Mouse (Mus musculus) midbrain, embryonic 11.5 days (tissue): ENCODE measurements around the gene Bhlha15. TPM values are rescaled to one million over a fixed set of nuclear protein-coding genes. Genes with fewer than 3 reads are reported as not detected.

Experiments
- ATAC-seq: fragments of 200-750 bp; cut with Nextera tagmentation; 2 replicates; pipeline ENCODE4 v1.8.0; 2017; ENCODE audit warnings: moderate TSS enrichment, moderate library complexity; ENCODE audit not compliant: low FRiP score
- DNase-seq: peaks from one replicate; pipeline ENCODE4 v3.0.0; 2015; ENCODE audit warnings: low spot score; ENCODE audit errors: missing footprints
- H3K27ac ChIP-seq: fragments of 300-500 bp; sonication (generic); 2 replicates; pipeline ENCODE4 v1.5.1; 2014; ENCODE audit warnings: low read depth, low read length
- H3K27me3 ChIP-seq: fragments of 300-500 bp; sonication (generic); 2 replicates; pipeline ENCODE4 v1.6.1; 2014; ENCODE audit warnings: mild to moderate bottlenecking, low read length, moderate library complexity, mixed read lengths; ENCODE audit not compliant: control insufficient read depth, insufficient read depth
- H3K36me3 ChIP-seq: fragments of 300-500 bp; sonication (generic); 2 replicates; pipeline ENCODE4 v1.6.1; 2014; ENCODE audit warnings: mild to moderate bottlenecking, low read length, moderate library complexity, mixed read lengths; ENCODE audit not compliant: control insufficient read depth, insufficient read depth
- H3K4me1 ChIP-seq: fragments of 300-500 bp; sonication (generic); 2 replicates; pipeline ENCODE4 v1.6.1; 2014; ENCODE audit warnings: low read length; ENCODE audit not compliant: control insufficient read depth, insufficient read depth
- H3K4me2 ChIP-seq: fragments of 300-500 bp; sonication (generic); 2 replicates; pipeline ENCODE4 v1.6.1; 2014; ENCODE audit warnings: mild to moderate bottlenecking, moderate library complexity
- H3K4me3 ChIP-seq: fragments of 300-500 bp; sonication (generic); 2 replicates; pipeline ENCODE4 v1.5.1; 2014; ENCODE audit warnings: low read depth, low read length
- H3K9ac ChIP-seq: fragments of 300-500 bp; sonication (generic); 2 replicates; pipeline ENCODE4 v1.6.1; 2014; ENCODE audit warnings: low read length
- H3K9me3 ChIP-seq: fragments of 300-500 bp; sonication (generic); 2 replicates; pipeline ENCODE4 v1.6.1; 2016; ENCODE audit warnings: low read length; ENCODE audit not compliant: control insufficient read depth
- WGBS: fragments of 180-500 bp; shearing (Covaris S2); extraction: QIAGEN DNeasy Blood & Tissue Kit; methylation state at CpG from one replicate; pipeline ENCODE4 v1.1.7; 2014; 5-methylcytosine and 5-hydroxymethylcytosine counted together
- polyA plus RNA-seq: library from polyadenylated mRNA; unstranded; fragments of >200 nt; fragmentation: Nextera tagmentation; extraction: Ambion mirVana; gene quantifications from 2 replicates; pipeline ENCODE4 v1.2.1, GENCODE M21; 2014

Bhlha15 gene
- polyA plus RNA-seq, 1 experiment from 2014 or later: not detected

DNA sequence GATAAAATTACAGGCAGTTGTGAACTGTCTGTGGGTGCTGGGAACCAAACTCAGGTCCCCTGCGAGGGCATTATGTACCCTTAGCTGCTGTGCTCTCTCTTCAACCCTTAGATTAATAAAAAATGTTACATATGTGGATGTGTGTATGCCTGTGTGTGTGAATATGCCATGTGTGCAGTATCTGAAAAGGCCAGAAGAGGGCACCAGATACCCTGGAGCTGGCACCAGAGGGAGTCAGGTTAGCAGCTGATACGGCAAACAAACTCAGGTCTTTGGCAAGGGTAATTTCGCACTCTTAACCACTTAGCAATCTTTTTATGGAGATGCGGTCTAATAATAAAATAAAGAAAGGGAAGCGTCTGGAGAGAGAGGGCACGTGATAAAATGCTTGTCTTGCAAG, 12.3 kb downstream of the Bhlha15 start:
- no peak for ATAC-seq
- Histone ChIP-seq H3K4me3 (no peak overlapping the region), H3K4me2 (no peak overlapping the region), H3K27ac (no peak overlapping the region), H3K4me1 (no peaks in the 10 kb centered on the region), H3K9me3 (no peaks in the 10 kb centered on the region), H3K9ac (no peak overlapping the region), H3K36me3 (peaks cover 3% of the 10 kb centered on the region; the same call in 1 of the 2 replicates), H3K27me3 (no peaks in the 10 kb centered on the region)
- no peak for DNase-seq
- 93% methylated on average over 6 of the region's 6 CpGs for WGBS

DNA sequence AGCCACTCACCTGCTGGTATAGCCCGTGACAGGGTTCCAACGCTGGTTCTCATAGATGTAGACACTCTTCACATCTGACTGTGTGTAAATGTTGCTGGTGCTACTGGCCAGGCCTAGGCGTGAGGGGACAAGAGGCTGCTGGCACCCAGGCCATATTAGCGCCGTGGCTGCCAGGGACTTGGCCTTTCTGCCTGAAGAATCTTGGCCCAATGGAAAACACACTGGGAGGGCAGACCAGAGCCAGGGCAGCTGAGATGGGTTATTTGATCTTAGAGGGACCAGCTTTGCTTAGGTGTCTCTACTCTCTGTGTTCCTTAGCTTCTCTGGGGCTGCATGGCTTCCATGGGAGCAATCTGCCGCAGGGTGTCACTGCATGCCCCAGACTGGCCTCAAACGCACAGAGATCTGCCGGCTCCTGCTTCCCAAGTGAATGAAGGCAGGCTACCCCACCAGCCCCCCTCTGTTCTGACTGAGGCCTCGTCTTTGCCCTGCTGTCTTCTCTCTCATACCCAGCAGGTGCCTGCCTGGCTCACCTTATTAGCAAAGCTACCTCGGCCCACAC, 13.4 kb downstream of the Bhlha15 start:
- Histone ChIP-seq H3K9ac (no peak overlapping the region), H3K4me3 (no peak overlapping the region), H3K27me3 (no peaks in the 10 kb centered on the region), H3K9me3 (no peaks in the 10 kb centered on the region), H3K4me2 (no peak overlapping the region), H3K4me1 (no peaks in the 10 kb centered on the region), H3K36me3 (peaks cover 3% of the 10 kb centered on the region; the same call in 1 of the 2 replicates), H3K27ac (no peak overlapping the region)
- no peak for DNase-seq
- ATAC-seq: no peak
- WGBS: 89% methylated on average over 10 of the region's 10 CpGs

GRCm38 (mm10) chr5:144204303-144204702, 14.2 kb downstream of the Bhlha15 start:
- WGBS: 86% methylated on average over 12 of the region's 12 CpGs
- H3K9ac ChIP-seq: no peak overlapping the region
- H3K27me3 ChIP-seq: no peaks in the 10 kb centered on the region
- H3K9me3 ChIP-seq: no peaks in the 10 kb centered on the region
- no peak overlapping the region for H3K4me2 ChIP-seq
- H3K27ac ChIP-seq: no peak overlapping the region
- no peaks in the 10 kb centered on the region for H3K4me1 ChIP-seq
- H3K36me3 ChIP-seq: peaks cover 3% of the 10 kb centered on the region; the same call in 1 of the 2 replicates
- no peak overlapping the region for H3K4me3 ChIP-seq
- DNase-seq: no peak
- no peak for ATAC-seq

DNA sequence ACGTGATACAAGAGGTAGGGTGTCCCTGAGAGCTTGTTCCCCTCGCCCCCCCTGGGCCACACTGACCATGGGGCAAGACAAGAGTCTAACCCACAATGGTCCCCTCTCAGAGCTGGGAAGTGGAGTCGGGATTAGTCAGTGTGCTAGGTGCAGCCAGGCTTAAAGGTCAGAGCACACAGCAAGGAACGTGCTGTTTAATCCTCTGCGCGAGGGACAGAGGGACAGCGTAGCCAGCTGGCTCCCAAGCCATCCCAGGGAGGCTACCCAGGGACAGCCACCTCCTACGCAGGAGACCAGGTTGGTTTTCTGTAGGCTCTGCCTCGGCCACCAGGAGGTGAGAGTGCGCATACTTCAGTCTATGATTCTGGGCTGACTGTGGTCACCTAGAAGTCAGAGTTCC, 14.8 kb downstream of the Bhlha15 start:
- Histone ChIP-seq H3K9me3 (no peaks in the 10 kb centered on the region), H3K27me3 (no peaks in the 10 kb centered on the region), H3K36me3 (peaks cover 3% of the 10 kb centered on the region; the same call in 1 of the 2 replicates), H3K27ac (no peak overlapping the region), H3K4me3 (no peak overlapping the region), H3K4me2 (no peak overlapping the region), H3K4me1 (no peaks in the 10 kb centered on the region), H3K9ac (no peak overlapping the region)
- 50% methylated on average over 10 of the region's 10 CpGs for WGBS
- ATAC-seq: no peak
- no peak for DNase-seq

DNA sequence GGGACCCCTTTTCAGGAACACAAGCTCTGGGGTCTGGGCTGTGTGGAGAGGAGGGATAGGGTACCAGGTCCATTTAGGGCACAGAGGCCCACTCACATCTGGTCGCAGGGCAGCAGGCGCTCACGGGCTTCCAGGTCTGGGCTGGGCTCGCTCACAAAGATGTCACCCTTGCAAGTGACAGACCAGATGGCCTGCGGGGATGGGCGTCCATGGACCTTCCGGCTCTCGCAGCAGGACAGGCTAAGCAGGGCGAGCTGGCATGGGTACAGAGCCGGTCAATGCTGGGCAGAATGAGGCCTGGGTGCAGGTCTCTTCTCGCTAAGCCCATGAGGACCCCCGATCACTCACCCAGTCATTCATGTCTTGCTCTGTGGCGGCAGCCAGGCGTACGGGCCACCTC, 16.0 kb downstream of the Bhlha15 start:
- ATAC-seq: no peak
- no peak overlapping the region for H3K27ac ChIP-seq
- no peak overlapping the region for H3K4me3 ChIP-seq
- no peak overlapping the region for H3K9ac ChIP-seq
- no peaks in the 10 kb centered on the region for H3K4me1 ChIP-seq
- 94% methylated on average over 15 of the region's 15 CpGs for WGBS
- H3K4me2 ChIP-seq: no peak overlapping the region
- DNase-seq: no peak
- H3K36me3 ChIP-seq: peaks cover 3% of the 10 kb centered on the region; the same call in 1 of the 2 replicates
- no peaks in the 10 kb centered on the region for H3K9me3 ChIP-seq
- H3K27me3 ChIP-seq: no peaks in the 10 kb centered on the region

DNA sequence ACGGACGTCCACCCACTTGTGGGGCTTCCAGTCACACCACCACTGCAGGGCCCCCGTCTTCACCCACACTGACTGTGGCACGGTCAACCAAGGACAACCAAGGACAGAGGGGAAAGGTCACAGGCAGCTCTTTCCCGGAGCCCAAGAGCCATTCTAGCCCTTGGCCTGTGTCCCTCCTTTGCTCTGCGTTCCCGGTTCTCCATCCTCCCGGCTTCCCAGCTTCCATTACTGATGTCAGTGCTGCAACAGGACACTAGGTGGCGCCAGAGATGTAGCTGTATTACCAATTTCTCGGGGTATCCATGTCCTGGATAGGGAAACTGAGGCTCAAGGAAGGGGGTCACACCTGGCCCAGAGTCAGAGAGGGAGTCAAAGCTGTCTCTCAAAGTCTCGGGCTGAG, 17.4 kb downstream of the Bhlha15 start:
- DNase-seq (peak; percentile 91), ATAC-seq (peak; percentile 38; the same call in 1 of the 2 replicates)
- Histone ChIP-seq H3K36me3 (peaks cover under 1% of the 10 kb centered on the region; the same call in 1 of the 2 replicates), H3K9ac (no peak overlapping the region), H3K9me3 (no peaks in the 10 kb centered on the region), H3K4me2 (no peak overlapping the region), H3K27me3 (no peaks in the 10 kb centered on the region), H3K4me1 (no peaks in the 10 kb centered on the region), H3K4me3 (no peak overlapping the region), H3K27ac (no peak overlapping the region)
- WGBS: 45% methylated on average over 11 of the region's 11 CpGs

GRCm38 (mm10) chr5:144214453-144214852, 24.4 kb downstream of the Bhlha15 start:
- no peak overlapping the region for H3K4me3 ChIP-seq
- H3K4me2 ChIP-seq: no peak overlapping the region
- H3K9ac ChIP-seq: no peak overlapping the region
- no peaks in the 10 kb centered on the region for H3K9me3 ChIP-seq
- H3K27ac ChIP-seq: no peak overlapping the region
- peaks cover 5% of the 10 kb centered on the region; the same call in 1 of the 2 replicates for H3K4me1 ChIP-seq
- ATAC-seq (no peak), DNase-seq (no peak)
- H3K36me3 ChIP-seq: no peaks in the 10 kb centered on the region
- no peaks in the 10 kb centered on the region for H3K27me3 ChIP-seq
- 30% methylated on average over 7 of the region's 7 CpGs for WGBS

DNA sequence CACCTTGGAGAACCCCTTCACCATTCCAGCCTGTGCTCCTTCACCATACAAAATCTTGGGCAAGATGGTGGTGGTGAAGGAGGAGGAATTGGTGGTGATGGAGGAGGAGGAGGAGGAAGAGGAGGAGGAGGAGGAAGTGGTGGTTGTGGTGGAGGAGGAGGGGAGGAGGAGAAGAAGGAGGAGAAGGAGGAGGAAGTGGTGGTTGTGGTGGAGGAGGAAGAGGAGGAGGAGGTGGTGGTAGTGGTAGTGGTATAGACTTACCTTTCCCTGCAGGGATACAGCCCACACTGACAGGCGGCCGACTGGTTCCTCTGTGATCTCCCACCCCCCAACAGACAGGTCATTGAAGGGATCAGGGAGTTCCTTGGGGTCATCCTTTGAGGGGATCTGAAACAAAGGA, 25.9 kb downstream of the Bhlha15 start:
- no peak overlapping the region for H3K27ac ChIP-seq

DNA sequence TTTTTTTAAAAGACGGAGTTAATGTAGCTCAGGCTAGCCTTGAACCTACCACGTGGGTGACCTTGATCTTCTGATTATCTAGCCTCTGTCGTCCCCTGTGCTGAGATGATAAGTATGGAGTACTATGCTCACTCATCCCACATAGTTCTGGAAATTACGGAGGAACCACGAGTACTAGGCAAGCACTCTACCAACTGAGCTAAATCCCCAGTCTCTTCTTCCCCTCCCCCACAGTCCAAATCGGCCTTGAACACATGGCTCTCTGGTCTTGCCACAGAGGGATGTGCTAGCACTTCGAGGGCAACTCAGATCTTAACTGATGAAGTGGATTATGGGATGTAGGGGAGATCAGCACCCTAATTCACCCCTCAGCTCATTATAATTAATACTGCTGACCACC, 28.0 kb downstream of the Bhlha15 start:
- DNase-seq: no peak
- H3K4me3 ChIP-seq: no peak overlapping the region
- H3K4me2 ChIP-seq: no peak overlapping the region
- H3K9me3 ChIP-seq: no peaks in the 10 kb centered on the region
- H3K9ac ChIP-seq: no peak overlapping the region
- no peaks in the 10 kb centered on the region for H3K36me3 ChIP-seq
- 88% methylated on average over 7 of the region's 7 CpGs for WGBS
- ATAC-seq: no peak
- H3K27me3 ChIP-seq: no peaks in the 10 kb centered on the region
- H3K4me1 ChIP-seq: peaks cover 15% of the 10 kb centered on the region
- H3K27ac ChIP-seq: no peak overlapping the region

More for the DNA sequence above, 25.9 kb downstream of the Bhlha15 start:
- Histone ChIP-seq H3K4me3 (no peak overlapping the region), H3K9me3 (no peaks in the 10 kb centered on the region), H3K9ac (no peak overlapping the region), H3K36me3 (no peaks in the 10 kb centered on the region), H3K27me3 (no peaks in the 10 kb centered on the region), H3K4me1 (peaks cover 5% of the 10 kb centered on the region; the same call in 1 of the 2 replicates), H3K4me2 (no peak overlapping the region)
- WGBS: 85% methylated on average over 2 of the region's 2 CpGs
- ATAC-seq: no peak
- DNase-seq: no peak
